Mouse (Mus musculus) neutrophil, adult 5-6 weeks (primary cell): ENCODE results near the gene Hoxd4. TPM values are rescaled to one million over a fixed set of nuclear protein-coding genes. Genes with fewer than 3 reads are reported as not detected.

Experiments used
- ATAC-seq: fragments of 151-379, 151-347 bp; 2 replicates; pipeline ENCODE4 v1.8.0; 2017; ENCODE audit warnings: mild to moderate bottlenecking, moderate TSS enrichment; ENCODE audit not compliant: insufficient number of reproducible peaks, poor library complexity, low FRiP score, severe bottlenecking; ENCODE audit errors: extremely low read depth
- total RNA-seq: library from RNA; stranded (forward); fragments of 200-1000 nt; gene quantifications from 2 replicates; pipeline ENCODE4 v1.2.3, GENCODE M21; 2017

The Hoxd4 gene
- total RNA-seq, 1 experiment from 2014 or later: not detected

DNA sequence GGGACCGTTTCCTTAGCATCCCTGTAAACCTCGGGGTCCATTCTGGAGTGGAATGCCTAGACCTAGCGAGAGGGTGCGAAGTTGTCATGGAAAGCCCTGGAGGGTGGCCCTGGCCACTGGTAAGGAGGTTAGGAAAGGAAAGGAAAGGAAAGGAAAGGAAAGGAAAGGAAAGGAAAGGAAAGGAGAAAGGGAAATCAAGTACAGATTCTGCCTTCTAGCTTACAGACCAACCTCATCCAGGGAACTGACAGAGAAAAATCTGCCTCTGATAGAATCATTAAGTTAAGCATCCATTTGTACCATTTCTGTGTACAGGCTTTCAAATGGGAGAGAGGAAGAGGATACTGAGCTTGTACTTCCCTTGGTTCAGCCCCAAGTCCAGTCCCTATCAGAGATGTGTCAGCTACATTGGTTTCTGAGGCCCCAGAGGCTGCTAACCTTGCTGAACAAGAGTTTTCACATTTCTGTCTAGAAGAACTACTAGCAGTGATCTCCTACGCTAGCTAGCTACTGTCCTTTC, 39.1 kb downstream of the Hoxd4 start:
- ATAC-seq: no peak

DNA sequence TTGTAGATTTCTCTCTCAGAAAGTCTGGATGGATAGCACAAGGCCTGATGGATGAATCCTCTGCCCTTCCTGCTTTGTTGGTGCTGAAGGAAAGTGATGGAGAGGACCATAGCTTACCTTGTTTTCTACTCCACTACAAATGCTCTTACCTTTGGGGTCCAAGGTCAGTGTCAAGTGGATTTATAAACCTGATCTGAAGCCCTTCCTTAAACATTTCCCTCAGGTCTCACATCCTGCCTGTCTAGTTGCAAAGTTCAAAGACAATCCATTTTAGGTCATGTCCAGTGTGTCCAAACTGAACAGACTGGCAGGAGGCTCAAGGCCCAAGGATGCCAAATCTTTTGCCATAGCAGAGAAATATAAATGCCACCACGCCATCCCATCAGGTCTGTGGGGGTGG, 40.1 kb downstream of the Hoxd4 start:
- no peak for ATAC-seq

DNA sequence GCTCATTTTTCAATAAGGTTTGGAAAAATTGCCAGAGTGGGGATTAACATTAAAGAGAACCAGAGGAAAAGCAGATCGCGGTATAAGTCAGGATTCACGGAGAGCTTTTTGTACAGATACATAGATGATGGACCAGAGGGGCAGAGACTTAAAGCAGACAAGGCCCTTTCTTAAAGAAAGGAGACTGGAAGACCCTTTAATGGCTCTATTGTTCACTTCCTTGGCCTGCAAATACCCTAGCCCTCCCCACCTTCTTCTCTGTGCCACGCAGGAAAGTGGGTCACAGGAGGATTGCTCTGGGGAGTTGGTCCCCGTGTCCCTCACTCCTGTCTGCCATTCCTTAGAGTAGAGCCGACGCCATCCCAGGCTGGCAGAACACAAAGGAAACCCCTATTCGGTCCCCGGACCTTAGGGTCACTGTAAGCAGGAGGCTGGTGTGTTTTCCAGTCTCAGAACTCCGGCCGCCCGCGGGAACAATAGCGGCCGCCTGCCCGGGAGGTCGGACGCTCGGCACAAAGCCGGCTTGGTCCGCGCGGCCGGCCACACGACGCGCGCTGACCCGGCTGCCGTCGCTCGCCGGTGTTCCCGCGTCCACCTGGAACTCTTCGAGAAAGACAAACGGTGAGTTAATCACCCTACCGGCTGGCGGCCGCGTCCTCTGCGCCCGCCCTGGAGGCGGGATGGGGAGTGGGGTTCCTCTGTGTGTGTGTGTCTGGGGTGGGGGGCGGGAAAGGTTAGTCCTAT, 40.9 kb downstream of the Hoxd4 start:
- ATAC-seq: no peak

DNA sequence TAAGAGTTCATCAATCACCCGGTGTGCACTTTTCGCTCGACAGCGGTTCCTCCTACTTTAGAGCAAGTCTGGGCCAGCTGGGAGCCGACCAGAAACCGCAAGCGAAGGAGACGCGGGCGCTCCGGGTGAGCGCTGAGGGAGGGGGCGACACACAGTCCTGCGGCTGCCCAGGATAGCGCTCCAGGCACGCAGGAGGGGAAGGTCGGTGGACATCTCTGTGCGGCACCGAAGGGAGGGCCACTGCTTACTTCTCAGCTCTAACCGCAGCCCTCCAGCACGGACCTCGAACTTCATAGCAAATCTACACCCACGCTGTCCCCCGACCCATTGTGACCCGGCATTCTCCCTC, 41.4 kb downstream of the Hoxd4 start:
- no peak for ATAC-seq

DNA sequence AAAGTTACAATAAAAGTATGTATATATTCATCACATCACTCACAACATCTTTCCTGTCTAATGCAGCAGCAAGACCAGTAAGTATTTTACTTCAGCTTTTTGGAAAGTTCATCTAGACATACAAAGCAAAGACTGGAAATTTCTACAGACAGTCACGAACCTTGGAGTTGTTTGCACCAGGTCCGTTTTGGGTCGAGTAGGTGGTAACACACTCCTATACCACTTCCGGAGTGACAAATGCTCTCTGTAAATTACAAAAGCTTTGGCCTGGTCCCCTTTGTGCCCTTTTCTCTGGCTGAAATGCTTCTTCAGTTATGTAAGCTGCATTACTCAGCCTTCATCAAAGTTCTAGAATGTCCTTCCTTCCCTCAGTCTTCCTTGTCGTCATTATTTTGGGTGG, 42.0 kb downstream of the Hoxd4 start:
- no peak for ATAC-seq

GRCm38 (mm10) chr2:74760146-74760545, 48.4 kb downstream of the Hoxd4 start:
- ATAC-seq: no peak

GRCm38 (mm10) chr2:74761941-74762340, 50.2 kb downstream of the Hoxd4 start:
- ATAC-seq: no peak

DNA sequence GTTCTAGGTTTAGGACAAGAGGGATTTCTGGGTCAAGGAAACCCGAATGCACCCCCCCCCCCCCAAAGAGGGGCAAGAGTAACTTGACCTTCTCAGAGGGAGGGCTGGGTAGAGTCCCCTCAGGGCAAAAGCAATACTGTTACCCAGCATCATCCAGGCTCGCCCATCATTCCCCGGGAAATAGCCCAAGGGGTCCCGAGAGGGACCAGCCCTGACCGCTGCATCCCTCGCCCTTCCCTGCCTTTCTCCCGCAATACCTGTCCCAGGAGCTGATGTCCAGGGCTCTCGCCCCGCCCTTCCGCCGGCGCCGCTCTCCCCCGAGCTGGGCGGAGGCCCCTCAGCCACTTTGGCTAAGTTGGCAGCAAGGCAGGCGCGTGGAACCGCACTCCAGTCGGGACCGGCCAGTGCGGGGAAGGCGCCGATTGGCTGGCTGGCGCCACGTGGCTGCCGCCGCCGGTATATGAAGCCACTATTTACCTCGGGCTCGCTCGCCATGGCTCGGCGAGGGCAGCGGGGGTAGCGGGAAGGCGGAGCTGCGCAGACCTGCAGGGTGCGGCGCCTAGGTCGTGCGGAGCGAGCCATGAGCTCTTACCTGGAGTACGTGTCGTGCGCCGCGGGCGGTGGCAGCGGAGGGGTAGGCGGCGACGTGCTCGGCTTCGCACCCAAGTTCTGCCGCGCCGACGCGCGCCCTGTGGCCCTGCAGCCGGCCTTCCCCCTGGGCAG, 51.0 kb downstream of the Hoxd4 start, which contains the start of gene Hoxd1:
Gene Hoxd1, plus strand, starts transcription at position 459 of the 723 bp plus-strand sequence.
- ATAC-seq: 0 out of 2 replicates have a peak, but pooled peaks have one; percentile 6

- ATAC-seq: no peak
Observed at GRCm38 (mm10) chr2:74763245-74763735, 51.6 kb downstream of the Hoxd4 start.

DNA sequence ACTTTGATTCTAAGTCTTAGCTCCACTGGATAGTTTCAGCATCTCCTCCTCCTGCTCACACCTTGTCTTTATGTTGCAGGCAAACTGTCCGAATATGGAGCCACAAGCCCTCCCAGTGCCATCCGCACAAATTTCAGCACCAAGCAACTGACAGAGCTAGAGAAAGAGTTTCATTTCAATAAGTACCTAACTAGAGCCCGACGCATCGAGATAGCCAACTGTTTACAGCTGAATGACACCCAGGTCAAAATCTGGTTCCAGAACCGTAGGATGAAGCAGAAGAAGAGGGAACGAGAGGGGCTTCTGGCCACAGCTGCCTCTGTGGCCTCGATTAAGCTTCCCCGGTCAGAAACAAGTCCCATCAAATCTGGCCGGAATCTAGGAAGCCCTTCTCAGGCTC, 52.2 kb downstream of the Hoxd4 start:
- ATAC-seq: no peak

DNA sequence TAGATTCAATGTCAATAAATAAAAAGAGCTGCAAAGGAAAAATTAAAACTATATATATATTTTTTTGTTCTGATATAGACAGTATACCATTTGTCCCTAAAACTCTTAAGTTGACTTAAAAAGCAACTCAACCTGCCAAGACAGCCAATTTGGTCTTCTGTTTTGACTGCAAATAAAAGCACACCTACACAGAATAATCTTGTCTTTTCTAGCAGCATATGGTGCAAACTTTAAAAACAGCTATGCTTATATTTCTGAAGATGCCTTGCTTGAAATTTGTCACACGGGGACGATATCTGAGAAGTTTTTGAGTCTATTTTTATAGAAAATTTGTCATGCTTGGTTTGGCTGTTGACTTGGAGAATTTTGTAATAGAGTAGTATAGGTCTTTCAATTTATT, 62.6 kb downstream of the Hoxd4 start:
- ATAC-seq: no peak

- ATAC-seq: no peak
Observed at GRCm38 (mm10) chr2:74777536-74778275, 66.0 kb downstream of the Hoxd4 start.

Other genes with a start within 250 kb of the Hoxd4 start
- gene Lnpk, start 132.5 kb upstream of the Hoxd4 start, total RNA-seq: 43.8 and 51.8 TPM in 2 replicates
- not detected in 2 replicates for gene Evx2, start 52.4 kb upstream of the Hoxd4 start, total RNA-seq
- not detected in 2 replicates for gene Hoxd13, start 43.6 kb upstream of the Hoxd4 start, total RNA-seq
- not detected in 2 replicates for gene Hoxd12, start 36.9 kb upstream of the Hoxd4 start, total RNA-seq
- not detected in 2 replicates for gene Hoxd11, start 32.4 kb upstream of the Hoxd4 start, total RNA-seq
- not detected in 2 replicates for gene Hoxd10, start 20.0 kb upstream of the Hoxd4 start, total RNA-seq
- not detected in 2 replicates for gene Hoxd9, start 14.2 kb upstream of the Hoxd4 start, total RNA-seq
- gene Hoxd8, start 7.3 kb upstream of the Hoxd4 start, total RNA-seq: not detected in 2 replicates
- gene Hoxd3, start within 50 bp of the Hoxd4 start, total RNA-seq: not detected in 2 replicates
- gene Gm28230, start 14.8 kb downstream of the Hoxd4 start, total RNA-seq: not detected in 2 replicates
- not detected in 2 replicates for gene Hoxd1, start 51.1 kb downstream of the Hoxd4 start, total RNA-seq
- 15.8 and 19.8 TPM in 2 replicates for gene Mtx2, start 113.9 kb downstream of the Hoxd4 start, total RNA-seq